Comparison of ENCODE assay signal across 11 mouse cellular contexts in genomic region chr2:29468517-29468936, GRCm38 (mm10).
A peak's percentile ranks its signal among the peaks of the same experiment; 100 is the strongest.
DNase-seq lines count a peak whose midpoint lies in the region; ATAC-seq and TF ChIP-seq lines count a peak whose summit lies in the region.
"Had no signal": no experiment of that assay in that cellular context is flagged by ENCODE, and none has a peak within 500 bp of the region (broad histone marks: within the 10 kb centered on the region; RNA-seq: fewer than 3 reads in every experiment).

No protein-coding gene starts in this region.

- H3K4me1 ChIP-seq in hindbrain, embryonic 15.5 days (replicated peaks): peaks cover 40% of the 10 kb centered on the region
- H3K4me1 ChIP-seq in midbrain, postnatal 0 days (ENCODE audit: insufficient read depth, low read length): peaks cover 8% of the 10 kb centered on the region; the same call in 1 of the 2 replicates

- intact Hi-C loops in heart, postnatal 25 days (cut with DNase I): no loop called here

- no peak overlapping the region for H3K9ac ChIP-seq in hindbrain, embryonic 15.5 days
- H3K9ac ChIP-seq in midbrain, postnatal 0 days (replicated peaks; ENCODE audit: low read length, poor library complexity, severe bottlenecking): no peak overlapping the region
- H3K9ac ChIP-seq: limb, embryonic 12.5 days had no signal

- H3K4me3 ChIP-seq in hindbrain, embryonic 15.5 days: no peak overlapping the region
- H3K4me3 ChIP-seq in midbrain, postnatal 0 days (ENCODE audit: low read depth, low read length): no peak overlapping the region
- H3K4me3 ChIP-seq: limb, embryonic 12.5 days had no signal

- no peaks in the 10 kb centered on the region for H3K27me3 ChIP-seq in hindbrain, embryonic 15.5 days
- no peaks in the 10 kb centered on the region for H3K27me3 ChIP-seq in midbrain, postnatal 0 days (ENCODE audit: insufficient read depth, low read length)
- H3K27me3 ChIP-seq: limb, embryonic 12.5 days had no signal

- ATAC-seq in hindbrain, embryonic 15.5 days (ENCODE audit: low FRiP score, low read depth): peak; percentile 63; the same call in 1 of the 2 replicates
- ATAC-seq in midbrain, postnatal 0 days (ENCODE audit: low FRiP score): no peak
- ATAC-seq in megakaryocyte, adult 5-6 weeks (ENCODE audit: poor library complexity, severe bottlenecking): no peak

- no peak overlapping the region for H3K4me2 ChIP-seq in hindbrain, embryonic 15.5 days
- no peak overlapping the region for H3K4me2 ChIP-seq in midbrain, postnatal 0 days (ENCODE audit: low read depth, low read length, poor library complexity, severe bottlenecking)
- H3K4me2 ChIP-seq: limb, embryonic 12.5 days had no signal

- WGBS in hindbrain, embryonic 15.5 days: 41% methylated on average over 15 of the region's 15 CpGs
- 69% methylated on average over 15 of the region's 15 CpGs for WGBS in midbrain, postnatal 0 days

- no peaks in the 10 kb centered on the region for H3K9me3 ChIP-seq in hindbrain, embryonic 15.5 days
- H3K9me3 ChIP-seq in midbrain, postnatal 0 days (ENCODE audit: low read length): no peaks in the 10 kb centered on the region
- H3K9me3 ChIP-seq: G1E; limb, embryonic 12.5 days had no signal

- TF ChIP-seq POLR2A in brain, embryonic 14.5 days (IDR thresholded peaks at IDR 0.05; ENCODE audit: borderline replicate concordance, extremely low read depth, insufficient read depth, insufficient read length, poor library complexity, severe bottlenecking): no peak

- no peak for TF ChIP-seq CTCF in brain, embryonic 14.5 days (IDR thresholded peaks at IDR 0.05; ENCODE audit: borderline replicate concordance, extremely low read depth, insufficient read depth, insufficient read length)
- TF ChIP-seq CTCF in midbrain, postnatal 0 days (IDR thresholded peaks at IDR 0.05): no peak

- H3K27ac ChIP-seq in hindbrain, embryonic 15.5 days (replicated peaks): peak overlapping the region; percentile 67
- H3K27ac ChIP-seq in midbrain, postnatal 0 days (ENCODE audit: low read depth, low read length): peak overlapping the region; percentile 40; the same call in 1 of the 2 replicates
- H3K27ac ChIP-seq: limb, embryonic 12.5 days; macrophage had no signal

- peak; percentile 93 for DNase-seq in brain, embryonic 14.5 days (ENCODE audit: low read depth)
- DNase-seq in cerebellum, adult 9-11 months: peak; percentile 14
- peak; percentile 50 for DNase-seq in midbrain, postnatal 0 days (ENCODE audit: low spot score)
- no peak for DNase-seq in retina, postnatal 1 day
- no peak for DNase-seq in heart, postnatal 25 days (ENCODE audit: low spot score)
- no peak for DNase-seq in heart, postnatal 4 days

- no peaks in the 10 kb centered on the region for H3K36me3 ChIP-seq in hindbrain, embryonic 15.5 days
- H3K36me3 ChIP-seq in midbrain, postnatal 0 days (ENCODE audit: insufficient read depth, low read length): no peaks in the 10 kb centered on the region
- H3K36me3 ChIP-seq: limb, embryonic 12.5 days had no signal

Comparison
In these comparisons a context has a peak if more than half of its experiments do, and no peak if none do; other contexts are left out.
1. DNase-seq: peak in brain, embryonic 14.5 days (single experiment), cerebellum, adult 9-11 months (single experiment) and midbrain, postnatal 0 days (single experiment); none in retina, postnatal 1 day (single experiment), heart, postnatal 25 days (single experiment) and heart, postnatal 4 days (single experiment).